Mouse (Mus musculus): ENCODE data around the gene Mblac1. TPM values are rescaled to one million over a fixed set of nuclear protein-coding genes. Genes with fewer than 3 reads are reported as not detected.

The Mblac1 gene
- 5.4 and 5.8 TPM in 2 replicates for polyA plus RNA-seq (2012; ENCODE audit: insufficient read depth, insufficient read length, missing spikeins)

GRCm38 (mm10) chr5:138193771-138194727, at the start of gene Mblac1:
Mblac1 (plus strand) TSS chr5:138194314.
- TF ChIP-seq POLR2A (IDR thresholded peaks at IDR 0.05; ENCODE audit: borderline replicate concordance, low read depth, low read length) = no peak
- TF ChIP-seq CTCF (IDR thresholded peaks at IDR 0.05; ENCODE audit: low read depth, low read length) = no peak
- Histone ChIP-seq H3K4me1 (ENCODE audit: control insufficient read depth, insufficient read depth, low read length) (peaks cover 22% of the 10 kb centered on the region), H3K4me3 (ENCODE audit: insufficient read depth, low read length) (peak within 1 kb of the TSS; percentile 88), H3K27ac (ENCODE audit: insufficient read depth, low read depth, low read length) (peak within 1 kb of the TSS; percentile 96)

GRCm38 (mm10) chr5:138154390-138154789, 39.7 kb upstream of the Mblac1 start:
- TF ChIP-seq CTCF (IDR thresholded peaks at IDR 0.05; ENCODE audit: low read depth, low read length) (no peak), POLR2A (IDR thresholded peaks at IDR 0.05; ENCODE audit: borderline replicate concordance, low read depth, low read length) (no peak)
- Histone ChIP-seq H3K27ac (ENCODE audit: insufficient read depth, low read depth, low read length) (no peak overlapping the region), H3K4me3 (ENCODE audit: insufficient read depth, low read length) (no peak overlapping the region), H3K4me1 (ENCODE audit: control insufficient read depth, insufficient read depth, low read length) (peaks cover 2% of the 10 kb centered on the region; the same call in 1 of the 2 replicates)

GRCm38 (mm10) chr5:138155443-138155976, 38.6 kb upstream of the Mblac1 start, which contains the start of gene Zfp113:
Zfp113 (minus strand) TSS chr5:138155744.
- H3K4me3 ChIP-seq (ENCODE audit: insufficient read depth, low read length) = peak within 1 kb of the TSS; percentile 88
- peak within 1 kb of the TSS; percentile 50 for H3K27ac ChIP-seq (ENCODE audit: insufficient read depth, low read depth, low read length)
- TF ChIP-seq CTCF (IDR thresholded peaks at IDR 0.05; ENCODE audit: low read depth, low read length) (peak; percentile 20; the same call in 1 of the 2 replicates), POLR2A (IDR thresholded peaks at IDR 0.05; ENCODE audit: borderline replicate concordance, low read depth, low read length) (no peak)
- peaks cover 5% of the 10 kb centered on the region for H3K4me1 ChIP-seq (ENCODE audit: control insufficient read depth, insufficient read depth, low read length)

- no peak for TF ChIP-seq POLR2A (IDR thresholded peaks at IDR 0.05; ENCODE audit: borderline replicate concordance, low read depth, low read length)
- no peak for TF ChIP-seq CTCF (IDR thresholded peaks at IDR 0.05; ENCODE audit: low read depth, low read length)
- H3K4me1 ChIP-seq (ENCODE audit: control insufficient read depth, insufficient read depth, low read length) = peaks cover 6% of the 10 kb centered on the region
- peak overlapping the region; percentile 93 for H3K4me3 ChIP-seq (ENCODE audit: insufficient read depth, low read length)
- no peak overlapping the region for H3K27ac ChIP-seq (ENCODE audit: insufficient read depth, low read depth, low read length)
Observed at GRCm38 (mm10) chr5:138160224-138160762, 33.8 kb upstream of the Mblac1 start.

- peak within 1 kb of the TSS; percentile 93 for H3K4me3 ChIP-seq (ENCODE audit: insufficient read depth, low read length)
- H3K4me1 ChIP-seq (ENCODE audit: control insufficient read depth, insufficient read depth, low read length) = peaks cover 6% of the 10 kb centered on the region
- no peak for TF ChIP-seq CTCF (IDR thresholded peaks at IDR 0.05; ENCODE audit: low read depth, low read length)
- TF ChIP-seq POLR2A (IDR thresholded peaks at IDR 0.05; ENCODE audit: borderline replicate concordance, low read depth, low read length) = no peak
- H3K27ac ChIP-seq (ENCODE audit: insufficient read depth, low read depth, low read length) = 0 out of 2 replicates have a peak within 1 kb of the TSS, but pooled peaks have one; percentile 6
Observed at GRCm38 (mm10) chr5:138160842-138161665, 33.1 kb upstream of the Mblac1 start, which contains the start of gene Cops6. Cops6 (plus strand) TSS chr5:138161071.

GRCm38 (mm10) chr5:138163046-138163445, 31.1 kb upstream of the Mblac1 start:
- H3K27ac ChIP-seq (ENCODE audit: insufficient read depth, low read depth, low read length) = no peak overlapping the region
- TF ChIP-seq CTCF (IDR thresholded peaks at IDR 0.05; ENCODE audit: low read depth, low read length) (no peak), POLR2A (IDR thresholded peaks at IDR 0.05; ENCODE audit: borderline replicate concordance, low read depth, low read length) (no peak)
- H3K4me3 ChIP-seq (ENCODE audit: insufficient read depth, low read length) = no peak overlapping the region
- H3K4me1 ChIP-seq (ENCODE audit: control insufficient read depth, insufficient read depth, low read length) = peaks cover 6% of the 10 kb centered on the region

GRCm38 (mm10) chr5:138163610-138164009, 30.5 kb upstream of the Mblac1 start:
- Histone ChIP-seq H3K4me3 (ENCODE audit: insufficient read depth, low read length) (no peak overlapping the region), H3K4me1 (ENCODE audit: control insufficient read depth, insufficient read depth, low read length) (peaks cover 6% of the 10 kb centered on the region)

GRCm38 (mm10) chr5:138165594-138165993, 28.5 kb upstream of the Mblac1 start:
- peaks cover 5% of the 10 kb centered on the region; the same call in 1 of the 2 replicates for H3K4me1 ChIP-seq (ENCODE audit: control insufficient read depth, insufficient read depth, low read length)

More at GRCm38 (mm10) chr5:138163610-138164009, 30.5 kb upstream of the Mblac1 start:
- TF ChIP-seq CTCF (IDR thresholded peaks at IDR 0.05; ENCODE audit: low read depth, low read length) (no peak), POLR2A (IDR thresholded peaks at IDR 0.05; ENCODE audit: borderline replicate concordance, low read depth, low read length) (no peak)
- no peak overlapping the region for H3K27ac ChIP-seq (ENCODE audit: insufficient read depth, low read depth, low read length)

More at GRCm38 (mm10) chr5:138165594-138165993, 28.5 kb upstream of the Mblac1 start:
- Histone ChIP-seq H3K4me3 (ENCODE audit: insufficient read depth, low read length) (no peak overlapping the region), H3K27ac (ENCODE audit: insufficient read depth, low read depth, low read length) (no peak overlapping the region)
- TF ChIP-seq CTCF (IDR thresholded peaks at IDR 0.05; ENCODE audit: low read depth, low read length) = no peak
- no peak for TF ChIP-seq POLR2A (IDR thresholded peaks at IDR 0.05; ENCODE audit: borderline replicate concordance, low read depth, low read length)

All from bone marrow macrophage, adult 2 months (primary cell).